Mouse (Mus musculus) frontal cortex, postnatal 10 days (tissue): Measurements from ENCODE around the gene Gfra1.

Experiments used
- DNase-seq, 2 experiments: peaks; one replicate each; pipeline ENCODE4 v3.0.0; 2022; ENCODE audit warnings: low spot score in 2 of 2, mixed read lengths in 1 of 2

Gene Gfra1

GRCm38 (mm10) chr19:58391796-58392195, 63.9 kb downstream of the Gfra1 start:
- DNase-seq = no peak

- DNase-seq = no peak
These were observed 66.2 kb downstream of the Gfra1 start for GRCm38 (mm10) chr19:58389466-58389865.

- no peak for DNase-seq
These were observed 66.8 kb downstream of the Gfra1 start for GRCm38 (mm10) chr19:58388851-58389447.

- DNase-seq = no peak
These were observed 72.4 kb downstream of the Gfra1 start for GRCm38 (mm10) chr19:58383273-58383672.

- DNase-seq = no peak
These were observed 73.2 kb downstream of the Gfra1 start for GRCm38 (mm10) chr19:58382535-58382934.

- DNase-seq = no peak
These were observed 77.7 kb downstream of the Gfra1 start for GRCm38 (mm10) chr19:58377969-58378368.

GRCm38 (mm10) chr19:58376675-58377102, 79.0 kb downstream of the Gfra1 start:
- DNase-seq = no peak

- DNase-seq = no peak
These were observed 81.1 kb downstream of the Gfra1 start for GRCm38 (mm10) chr19:58374648-58375047.

GRCm38 (mm10) chr19:58374155-58374554, 81.6 kb downstream of the Gfra1 start:
- no peak for DNase-seq

GRCm38 (mm10) chr19:58368513-58368912, 87.2 kb downstream of the Gfra1 start:
- no peak for DNase-seq

- no peak for DNase-seq
These were observed 91.0 kb downstream of the Gfra1 start for GRCm38 (mm10) chr19:58364688-58365087.

GRCm38 (mm10) chr19:58360982-58361381, 94.7 kb downstream of the Gfra1 start:
- no peak for DNase-seq

GRCm38 (mm10) chr19:58358063-58358462, 97.6 kb downstream of the Gfra1 start:
- no peak for DNase-seq

- DNase-seq = no peak
These were observed 101.8 kb downstream of the Gfra1 start for GRCm38 (mm10) chr19:58353953-58354352.

GRCm38 (mm10) chr19:58353260-58353870, 102.3 kb downstream of the Gfra1 start:
- DNase-seq = no peak

- DNase-seq = no peak
These were observed 105.8 kb downstream of the Gfra1 start for GRCm38 (mm10) chr19:58349890-58350408.

GRCm38 (mm10) chr19:58345137-58345536, 110.6 kb downstream of the Gfra1 start:
- DNase-seq = no peak

- no peak for DNase-seq
These were observed 114.4 kb downstream of the Gfra1 start for GRCm38 (mm10) chr19:58341351-58341750.

GRCm38 (mm10) chr19:58340221-58340620, 115.5 kb downstream of the Gfra1 start:
- DNase-seq = no peak

- DNase-seq = no peak
These were observed 118.9 kb downstream of the Gfra1 start for GRCm38 (mm10) chr19:58336802-58337201.

- no peak for DNase-seq
These were observed 119.9 kb downstream of the Gfra1 start for GRCm38 (mm10) chr19:58335585-58336530.

- no peak for DNase-seq
These were observed 126.4 kb downstream of the Gfra1 start for GRCm38 (mm10) chr19:58329305-58329704.
